ENCODE assay signal across 13 mouse cellular contexts in genomic region chr4:149606766-149607358, GRCm38 (mm10). TPM values are rescaled to one million over a fixed set of nuclear protein-coding genes. Genes with fewer than 3 reads are reported as not detected.
DNase-seq lines count a peak whose midpoint lies in the region; ATAC-seq and TF ChIP-seq lines count a peak whose summit lies in the region.
"Had no signal": no experiment of that assay in that cellular context is flagged by ENCODE, and none has a peak within 500 bp of the region (broad histone marks: within the 10 kb centered on the region; RNA-seq: fewer than 3 reads in every experiment).

No protein-coding gene starts in this region.

- no peak overlapping the region for H3K4me2 ChIP-seq in hindbrain, embryonic 12.5 days (replicated peaks)
- H3K4me2 ChIP-seq in hindbrain, embryonic 16.5 days (ENCODE audit: low read length): no peak overlapping the region
- no peak overlapping the region; the same call in 1 of the 2 replicates for H3K4me2 ChIP-seq in embryonic facial prominence, embryonic 13.5 days
- H3K4me2 ChIP-seq in midbrain, embryonic 14.5 days (ENCODE audit: low read length): no peak overlapping the region
- H3K4me2 ChIP-seq: forebrain, embryonic 13.5 days; heart, embryonic 15.5 days; stomach, embryonic 15.5 days had no signal

- H3K36me3 ChIP-seq in hindbrain, embryonic 12.5 days: no peaks in the 10 kb centered on the region
- H3K36me3 ChIP-seq in hindbrain, embryonic 16.5 days (ENCODE audit: control insufficient read depth, insufficient read depth, low read length): no peaks in the 10 kb centered on the region
- H3K36me3 ChIP-seq in MEL (ENCODE audit: control insufficient read depth in 1 of 2, insufficient read depth in 2 of 2, low read length in 2 of 2): no peaks in the 10 kb centered on the region
- no peaks in the 10 kb centered on the region for H3K36me3 ChIP-seq in embryonic facial prominence, embryonic 13.5 days
- H3K36me3 ChIP-seq in midbrain, embryonic 14.5 days (ENCODE audit: control insufficient read depth, insufficient read depth, low read length): no peaks in the 10 kb centered on the region
- H3K36me3 ChIP-seq: heart, embryonic 15.5 days; stomach, embryonic 15.5 days had no signal

- no peak overlapping the region for H3K4me3 ChIP-seq in hindbrain, embryonic 12.5 days
- H3K4me3 ChIP-seq in hindbrain, embryonic 16.5 days (ENCODE audit: low read length): no peak overlapping the region
- no peak overlapping the region for H3K4me3 ChIP-seq in MEL (ENCODE audit: control insufficient read depth in 1 of 2, insufficient read depth in 1 of 2, low read depth in 2 of 2, low read length in 2 of 2)
- no peak overlapping the region for H3K4me3 ChIP-seq in embryonic facial prominence, embryonic 13.5 days
- H3K4me3 ChIP-seq in midbrain, embryonic 14.5 days (replicated peaks; ENCODE audit: low read depth, low read length): no peak overlapping the region
- H3K4me3 ChIP-seq: forebrain, embryonic 13.5 days; heart, embryonic 15.5 days; stomach, embryonic 15.5 days had no signal

- 42% methylated on average over 15 of the region's 15 CpGs for WGBS in hindbrain, embryonic 12.5 days
- WGBS in hindbrain, embryonic 16.5 days: 41% methylated on average over 15 of the region's 15 CpGs
- WGBS in embryonic facial prominence, embryonic 13.5 days: 49% methylated on average over 15 of the region's 15 CpGs
- WGBS in midbrain, embryonic 14.5 days: 35% methylated on average over 15 of the region's 15 CpGs

- no peak for TF ChIP-seq CTCF in MEL (IDR thresholded peaks at IDR 0.05 in 2 of 3, conservative IDR thresholded peaks at IDR 0.05 in 1 of 3; ENCODE audit: control insufficient read depth in 1 of 3, insufficient read depth in 1 of 3, low read depth in 2 of 3, low read length in 3 of 3, poor library complexity in 1 of 3, severe bottlenecking in 1 of 3)

- ATAC-seq in hindbrain, embryonic 12.5 days (ENCODE audit: low FRiP score): no peak
- no peak for ATAC-seq in hindbrain, embryonic 16.5 days
- ATAC-seq in embryonic facial prominence, embryonic 13.5 days (ENCODE audit: insufficient number of reproducible peaks, insufficient read depth, low FRiP score, low TSS enrichment, low read depth): no peak
- ATAC-seq in midbrain, embryonic 14.5 days (ENCODE audit: low FRiP score, low TSS enrichment): no peak

- peak; percentile 14 for DNase-seq in MEL (ENCODE audit: low read depth, low spot score)
- peak; percentile 30 for DNase-seq in midbrain, embryonic 14.5 days
- DNase-seq in ovary, postnatal 10 days (ENCODE audit: low spot score): no peak
- DNase-seq in right cerebral cortex, postnatal 36 days (ENCODE audit: low spot score in 2 of 2): no peak
- DNase-seq: cerebellum, adult 11 months; kidney, adult 18-20 months; thymus, postnatal 4 days had no signal

- no peaks in the 10 kb centered on the region for H3K27me3 ChIP-seq in hindbrain, embryonic 12.5 days
- H3K27me3 ChIP-seq in hindbrain, embryonic 16.5 days (replicated peaks; ENCODE audit: control insufficient read depth, insufficient read depth, low read length): no peaks in the 10 kb centered on the region
- H3K27me3 ChIP-seq in MEL (ENCODE audit: control insufficient read depth in 1 of 2, insufficient read depth in 2 of 2, low read length in 2 of 2): peaks cover 0 to 4% of the 10 kb centered on the region in 2 experiments; a peak in 2 of 4 replicates
- H3K27me3 ChIP-seq in embryonic facial prominence, embryonic 13.5 days: no peaks in the 10 kb centered on the region
- no peaks in the 10 kb centered on the region for H3K27me3 ChIP-seq in midbrain, embryonic 14.5 days (ENCODE audit: control insufficient read depth, insufficient read depth, low read length)
- H3K27me3 ChIP-seq: forebrain, embryonic 13.5 days; stomach, embryonic 15.5 days had no signal

- no peak for TF ChIP-seq RAD21 in MEL (IDR thresholded peaks at IDR 0.05; ENCODE audit: low read depth, low read length)

- TF ChIP-seq EP300 in MEL (IDR thresholded peaks at IDR 0.05; ENCODE audit: low read depth in 1 of 2, low read length in 2 of 2): 0 out of 4 replicates have a peak, but pooled peaks of 1 of the 2 experiments have one; percentile 17

- no peaks in the 10 kb centered on the region for H3K79me2 ChIP-seq in MEL (ENCODE audit: control insufficient read depth, insufficient read depth, low read length, poor library complexity)

- H3K9ac ChIP-seq in hindbrain, embryonic 12.5 days: no peak overlapping the region
- H3K9ac ChIP-seq in hindbrain, embryonic 16.5 days (ENCODE audit: low read depth, low read length): no peak overlapping the region; the same call in 1 of the 2 replicates
- no peak overlapping the region for H3K9ac ChIP-seq in MEL (ENCODE audit: control insufficient read depth, low read depth, low read length, poor library complexity, severe bottlenecking)
- 0 out of 2 replicates have a peak overlapping the region, but pooled peaks have one; percentile 46 for H3K9ac ChIP-seq in embryonic facial prominence, embryonic 13.5 days
- H3K9ac ChIP-seq in midbrain, embryonic 14.5 days (replicated peaks; ENCODE audit: low read length): no peak overlapping the region
- H3K9ac ChIP-seq: forebrain, embryonic 13.5 days; heart, embryonic 15.5 days; stomach, embryonic 15.5 days had no signal

- no peak for TF ChIP-seq POLR2A in MEL (IDR thresholded peaks at IDR 0.05; ENCODE audit: control insufficient read depth in 1 of 2, insufficient read depth in 1 of 2, low read depth in 1 of 2, low read length in 2 of 2, poor library complexity in 1 of 2)

- H3K9me3 ChIP-seq in hindbrain, embryonic 12.5 days (replicated peaks): 0 out of 2 replicates have a peak, but pooled peaks cover 4% of the 10 kb centered on the region
- no peaks in the 10 kb centered on the region for H3K9me3 ChIP-seq in hindbrain, embryonic 16.5 days (ENCODE audit: control insufficient read depth, low read length)
- H3K9me3 ChIP-seq in MEL (replicated peaks; ENCODE audit: insufficient read depth, low read length): no peaks in the 10 kb centered on the region
- no peaks in the 10 kb centered on the region for H3K9me3 ChIP-seq in embryonic facial prominence, embryonic 13.5 days
- no peaks in the 10 kb centered on the region for H3K9me3 ChIP-seq in midbrain, embryonic 14.5 days (ENCODE audit: control insufficient read depth, low read length)
- H3K9me3 ChIP-seq: forebrain, embryonic 13.5 days; heart, embryonic 15.5 days; stomach, embryonic 15.5 days had no signal

- 0 out of 2 replicates have a peak overlapping the region, but pooled peaks have one; percentile 44 for H3K27ac ChIP-seq in hindbrain, embryonic 12.5 days
- H3K27ac ChIP-seq in hindbrain, embryonic 16.5 days (ENCODE audit: low read depth, low read length): no peak overlapping the region
- H3K27ac ChIP-seq in MEL (ENCODE audit: control insufficient read depth, low read depth, low read length): no peak overlapping the region
- H3K27ac ChIP-seq in embryonic facial prominence, embryonic 13.5 days: no peak overlapping the region
- peak overlapping the region; percentile 55; the same call in 1 of the 2 replicates for H3K27ac ChIP-seq in midbrain, embryonic 14.5 days (replicated peaks; ENCODE audit: low read depth, low read length)
- H3K27ac ChIP-seq: forebrain, embryonic 13.5 days; heart, embryonic 15.5 days had no signal

- peaks cover 47% of the 10 kb centered on the region for H3K4me1 ChIP-seq in hindbrain, embryonic 12.5 days
- H3K4me1 ChIP-seq in hindbrain, embryonic 16.5 days (ENCODE audit: control insufficient read depth, insufficient read depth, low read depth, low read length): peaks cover 34% of the 10 kb centered on the region
- peaks cover 0 to 11% of the 10 kb centered on the region in 2 experiments; a peak in 2 of 4 replicates for H3K4me1 ChIP-seq in MEL (ENCODE audit: control insufficient read depth in 1 of 2, insufficient read depth in 2 of 2, low read length in 2 of 2)
- H3K4me1 ChIP-seq in embryonic facial prominence, embryonic 13.5 days: peaks cover 26% of the 10 kb centered on the region
- peaks cover 25% of the 10 kb centered on the region for H3K4me1 ChIP-seq in midbrain, embryonic 14.5 days (ENCODE audit: control insufficient read depth, insufficient read depth, low read length)

TF ChIP-seq in MEL, 35 proteins besides CTCF, POLR2A, EP300 and RAD21:
- TF ChIP-seq MXI1 (IDR thresholded peaks at IDR 0.05; ENCODE audit: low read depth, low read length) (no peak), TCF12 (IDR thresholded peaks at IDR 0.05; ENCODE audit: low read depth, low read length) (peak; percentile 20; the same call in 1 of the 2 replicates)

RNA-seq across cellular contexts. Expression of gene Clstn1, which starts 20.6 kb away (rescaled TPM):
- polyA plus RNA-seq in hindbrain, embryonic 12.5 days (2016; fragmentation: Nextera tagmentation; extraction: Ambion mirVana): 135 and 138 TPM in 2 replicates
- 60.4 and 66.6 TPM in 2 replicates for polyA plus RNA-seq in hindbrain, embryonic 16.5 days (2015; fragmentation: Nextera tagmentation; extraction: Ambion mirVana)
- 19.3 and 26.6 TPM in 2 replicates for total RNA-seq in MEL (2012; rRNA removed)
- polyA plus RNA-seq in MEL (2012; ENCODE audit: insufficient read depth in 1 of 2, insufficient read length in 2 of 2, low read depth in 1 of 2, low replicate concordance in 2 of 2, missing spikeins in 1 of 2): 1 to 10 TPM in 1 of 2 experiments, not detected in 1; 6.1 TPM
- 21.5 and 51.2 TPM in 2 replicates for polyA plus RNA-seq in embryonic facial prominence, embryonic 13.5 days (2015; fragmentation: Nextera tagmentation; extraction: Ambion mirVana)
- polyA plus RNA-seq in midbrain, embryonic 14.5 days (2014; fragmentation: Nextera tagmentation; extraction: Ambion mirVana): 104 and 117 TPM in 2 replicates

Comparison
In these comparisons a context has a peak if more than half of its experiments do, and no peak if none do; other contexts are left out.
1. H3K27ac ChIP-seq: peak in hindbrain, embryonic 12.5 days (single experiment) and midbrain, embryonic 14.5 days (single experiment); none in hindbrain, embryonic 16.5 days (single experiment), MEL (single experiment) and embryonic facial prominence, embryonic 13.5 days (single experiment).
2. DNase-seq: peak in MEL (single experiment) and midbrain, embryonic 14.5 days (single experiment); none in ovary, postnatal 10 days (single experiment) and right cerebral cortex, postnatal 36 days (0 of 2).